Mouse (Mus musculus): Measurements from ENCODE around the gene Krtap16-1.

DNA sequence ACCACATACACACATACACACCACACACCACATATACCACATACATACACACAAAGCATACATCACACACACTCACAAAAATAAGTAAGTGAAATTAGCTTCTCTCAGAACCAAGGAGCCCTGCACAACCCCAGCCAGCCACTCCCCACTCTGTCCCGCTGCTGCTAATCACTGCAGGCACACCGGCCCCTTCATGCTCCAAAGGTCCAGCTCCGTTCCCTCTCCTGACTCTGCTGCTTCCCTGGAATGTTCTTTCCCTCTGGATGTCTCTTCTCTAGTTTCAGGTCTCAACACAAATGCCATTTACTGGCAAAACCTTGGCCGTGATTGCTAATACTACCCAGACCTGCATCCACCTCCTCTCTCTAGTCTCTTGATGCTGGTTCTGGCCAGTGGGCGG is 24.3 kb upstream of the Krtap16-1 start:
- TF ChIP-seq BHLHE40 (IDR thresholded peaks at IDR 0.05; ENCODE audit: low read depth, low read length) (no peak), E2F4 (IDR thresholded peaks at IDR 0.05; ENCODE audit: insufficient replicate concordance, low read depth, low read length) (no peak), TCF12 (IDR thresholded peaks at IDR 0.05; ENCODE audit: low read depth, low read length) (no peak), HCFC1 (IDR thresholded peaks at IDR 0.05; ENCODE audit: low read depth, low read length) (no peak), NRF1 (IDR thresholded peaks at IDR 0.05; ENCODE audit: low read depth, low read length) (no peak), ZNF384 (IDR thresholded peaks at IDR 0.05; ENCODE audit: low read depth, low read length) (no peak), CTCF (conservative IDR thresholded peaks at IDR 0.05 in 1 of 2, IDR thresholded peaks at IDR 0.05 in 1 of 2; ENCODE audit: low read depth in 2 of 2, low read length in 2 of 2) (no peak), SMC3 (IDR thresholded peaks at IDR 0.05; ENCODE audit: low read depth, low read length) (no peak), MEF2A (IDR thresholded peaks at IDR 0.05; ENCODE audit: borderline replicate concordance, low read depth, low read length) (no peak)

Measured in CH12.LX (cell line).